Mouse (Mus musculus) forebrain, embryonic 13.5 days (tissue): Measurements from ENCODE around the gene Rcbtb2. TPM values are rescaled to one million over a fixed set of nuclear protein-coding genes. Genes with fewer than 3 reads are reported as not detected.

ENCODE experiments used
- ATAC-seq: fragments of 200-750 bp; cut with Nextera tagmentation; 2 replicates; pipeline ENCODE4 v1.8.0; 2017
- H3K27ac ChIP-seq: fragments of 300-500 bp; sonication (generic); 2 replicates; pipeline ENCODE4 v1.5.1; 2015; ENCODE audit warnings: inconsistent platforms, mild to moderate bottlenecking, moderate library complexity
- H3K27me3 ChIP-seq: fragments of 300-500 bp; sonication (generic); 2 replicates; pipeline ENCODE4 v1.6.1; 2015; ENCODE audit warnings: mild to moderate bottlenecking, inconsistent platforms
- H3K36me3 ChIP-seq: fragments of 300-500 bp; sonication (generic); 2 replicates; pipeline ENCODE4 v1.6.1; 2015; ENCODE audit warnings: mild to moderate bottlenecking, inconsistent platforms; ENCODE audit not compliant: poor library complexity, severe bottlenecking
- H3K4me1 ChIP-seq: fragments of 300-500 bp; sonication (generic); 2 replicates; pipeline ENCODE4 v1.6.1; 2015; ENCODE audit warnings: inconsistent platforms
- H3K4me2 ChIP-seq: fragments of 300-500 bp; sonication (generic); 2 replicates; pipeline ENCODE4 v1.6.1; 2015; ENCODE audit warnings: inconsistent platforms, mild to moderate bottlenecking, moderate library complexity
- H3K4me3 ChIP-seq: fragments of 300-500 bp; sonication (generic); 2 replicates; pipeline ENCODE4 v1.5.1; 2015; ENCODE audit warnings: mild to moderate bottlenecking, inconsistent platforms
- H3K9ac ChIP-seq: fragments of 300-500 bp; sonication (generic); 2 replicates; pipeline ENCODE4 v1.6.1; 2015; ENCODE audit warnings: mild to moderate bottlenecking, inconsistent platforms
- H3K9me3 ChIP-seq: fragments of 300-500 bp; sonication (generic); replicated peaks from 2 replicates; pipeline ENCODE4 v1.6.1; 2016; ENCODE audit warnings: inconsistent platforms
- WGBS: fragments of 180-500 bp; shearing (Covaris S2); methylation state at CpG from one replicate; pipeline ENCODE4 v1.1.7; 2015; 5-methylcytosine and 5-hydroxymethylcytosine counted together
- polyA plus RNA-seq: library from polyadenylated mRNA; unstranded; fragments of >200 nt; fragmentation: Nextera tagmentation; extraction: Ambion mirVana; gene quantifications from 2 replicates; pipeline ENCODE4 v1.2.1, GENCODE M21; 2015

Gene Rcbtb2
- polyA plus RNA-seq, 1 experiment from 2014 or later: 111 TPM

DNA sequence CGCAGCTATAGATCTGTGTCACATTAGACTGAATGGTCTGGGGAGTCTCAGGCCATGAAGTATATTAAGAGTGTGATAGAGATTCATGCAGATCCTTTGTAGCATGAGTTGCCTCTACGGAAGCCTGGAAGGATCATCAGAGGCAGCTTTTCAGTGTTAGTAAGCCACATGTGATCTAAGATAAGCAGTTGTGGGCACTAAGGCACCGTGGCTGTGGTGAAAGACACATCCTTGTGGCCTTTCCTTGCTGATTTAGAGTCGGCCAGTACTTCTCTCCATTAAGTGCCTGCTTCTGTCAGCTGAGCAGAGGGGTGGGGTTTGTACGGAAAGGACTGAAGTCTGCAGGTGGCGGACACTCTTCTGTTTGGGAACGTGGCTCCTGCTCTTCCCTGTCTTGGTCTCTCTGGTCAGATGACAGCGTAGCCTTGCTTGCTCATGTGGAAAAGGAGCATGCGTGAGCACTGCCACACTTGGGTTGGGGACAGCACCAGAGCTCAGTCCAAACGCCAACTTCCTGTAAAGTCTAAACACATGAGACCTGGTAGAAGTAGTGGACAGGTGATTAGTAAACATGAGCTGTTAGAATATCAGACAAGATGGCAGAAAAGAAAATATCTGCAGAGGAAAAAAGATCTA is 40.6 kb downstream of the Rcbtb2 start:
- Histone ChIP-seq H3K36me3 (peaks cover 85% of the 10 kb centered on the region), H3K4me1 (no peaks in the 10 kb centered on the region)

DNA sequence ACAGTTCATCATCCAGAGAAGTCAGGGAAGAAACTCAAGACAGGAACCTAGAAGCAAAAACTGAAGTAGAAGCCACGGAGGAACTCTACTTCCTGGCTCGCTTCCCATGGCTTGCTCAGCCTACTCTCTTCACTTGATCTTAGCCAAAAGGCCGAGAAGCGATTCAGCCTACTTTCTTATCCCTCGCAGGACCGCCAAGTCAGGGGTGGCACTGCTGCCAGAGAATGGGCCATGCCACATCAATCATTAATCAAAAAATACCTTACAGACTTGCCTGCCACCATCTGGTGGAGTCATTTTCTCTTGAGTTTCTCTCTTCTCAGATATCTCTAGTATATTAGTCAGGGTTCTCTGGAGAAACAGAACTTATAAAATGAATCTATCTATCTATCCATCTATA is 42.3 kb downstream of the Rcbtb2 start:
- Histone ChIP-seq H3K4me2 (no peak overlapping the region), H3K4me3 (no peak overlapping the region), H3K27ac (no peak overlapping the region), H3K9me3 (no peaks in the 10 kb centered on the region), H3K9ac (no peak overlapping the region), H3K27me3 (no peaks in the 10 kb centered on the region), H3K4me1 (no peaks in the 10 kb centered on the region), H3K36me3 (peaks cover 84% of the 10 kb centered on the region)
- 94% methylated on average over 6 of the region's 6 CpGs for WGBS
- ATAC-seq: no peak

More for the DNA sequence above, 40.6 kb downstream of the Rcbtb2 start:
- Histone ChIP-seq H3K4me3 (no peak overlapping the region), H3K4me2 (no peak overlapping the region), H3K9ac (no peak overlapping the region), H3K9me3 (no peaks in the 10 kb centered on the region), H3K27me3 (no peaks in the 10 kb centered on the region), H3K27ac (no peak overlapping the region)
- no peak for ATAC-seq
- WGBS: 88% methylated on average over 10 of the region's 10 CpGs

GRCm38 (mm10) chr14:73168605-73169004 is 45.8 kb downstream of the Rcbtb2 start:
- no peak overlapping the region for H3K4me2 ChIP-seq
- H3K9ac ChIP-seq: no peak overlapping the region
- H3K36me3 ChIP-seq: peaks cover 75% of the 10 kb centered on the region
- no peak overlapping the region for H3K4me3 ChIP-seq
- H3K27ac ChIP-seq: no peak overlapping the region
- 94% methylated on average over 6 of the region's 6 CpGs for WGBS
- H3K9me3 ChIP-seq: no peaks in the 10 kb centered on the region
- H3K27me3 ChIP-seq: no peaks in the 10 kb centered on the region
- no peak for ATAC-seq
- H3K4me1 ChIP-seq: peaks cover 2% of the 10 kb centered on the region

DNA sequence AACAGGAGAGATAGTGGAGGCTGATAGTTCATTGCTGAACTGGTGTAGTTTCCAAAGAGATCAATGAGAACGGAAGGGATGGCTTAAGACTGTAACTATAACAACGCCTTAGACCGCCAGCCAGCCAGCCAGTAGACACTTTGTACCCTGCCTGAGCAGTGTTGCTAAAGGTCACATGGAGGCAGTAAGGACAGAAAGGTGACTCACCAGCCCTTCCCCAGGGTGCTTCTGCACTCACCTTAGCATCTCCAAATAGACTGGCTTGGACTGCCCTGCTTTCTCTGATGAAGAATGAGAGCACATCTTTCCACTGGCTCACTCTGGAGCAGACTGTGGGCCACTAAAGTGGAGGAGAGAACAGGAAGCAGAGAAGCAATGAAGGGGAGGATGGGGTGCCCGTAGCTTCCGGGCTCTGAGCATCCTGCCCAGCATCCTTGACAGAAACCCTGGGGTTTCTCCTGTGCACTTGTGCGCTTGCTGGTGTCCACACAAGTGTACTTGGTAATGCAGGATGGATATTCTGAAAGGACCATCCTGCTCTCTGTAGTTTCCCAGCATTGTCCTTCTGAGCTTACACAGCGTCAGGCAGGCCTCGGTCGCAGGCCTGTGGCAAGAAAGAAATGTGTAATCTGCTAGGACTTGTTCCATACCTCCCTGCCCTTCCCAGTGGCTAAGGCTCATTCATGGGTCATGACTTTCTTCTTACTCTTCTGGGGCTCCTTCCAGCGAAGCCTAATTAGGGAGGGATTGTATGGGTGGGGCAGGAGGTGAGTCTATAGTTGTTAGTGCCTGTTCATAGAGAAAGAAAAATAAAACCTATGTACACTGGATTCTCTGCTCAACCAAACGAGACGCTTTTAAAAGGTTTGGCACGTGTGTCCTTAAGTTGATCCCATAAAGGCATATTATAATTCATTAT is 47.3 kb downstream of the Rcbtb2 start:
- ATAC-seq: no peak
- 72% methylated on average over 13 of the region's 13 CpGs for WGBS
- Histone ChIP-seq H3K9me3 (no peaks in the 10 kb centered on the region), H3K4me2 (no peak overlapping the region), H3K9ac (no peak overlapping the region), H3K4me3 (no peak overlapping the region), H3K27ac (no peak overlapping the region), H3K36me3 (peaks cover 68% of the 10 kb centered on the region), H3K4me1 (peaks cover 17% of the 10 kb centered on the region), H3K27me3 (no peaks in the 10 kb centered on the region)

- Histone ChIP-seq H3K4me2 (no peak overlapping the region), H3K27me3 (no peaks in the 10 kb centered on the region), H3K9ac (no peak overlapping the region), H3K27ac (no peak overlapping the region), H3K36me3 (peaks cover 73% of the 10 kb centered on the region), H3K4me3 (no peak overlapping the region), H3K9me3 (no peaks in the 10 kb centered on the region), H3K4me1 (peaks cover 22% of the 10 kb centered on the region)
- 49% methylated on average over 12 of the region's 12 CpGs for WGBS
- ATAC-seq: peak; percentile 44; the same call in 1 of the 2 replicates
Observed at GRCm38 (mm10) chr14:73172196-73173011, 49.6 kb downstream of the Rcbtb2 start.

GRCm38 (mm10) chr14:73173662-73174061 is 50.8 kb downstream of the Rcbtb2 start:
- 81% methylated on average over 11 of the region's 11 CpGs for WGBS
- H3K27ac ChIP-seq: peak overlapping the region; percentile 78
- H3K9ac ChIP-seq: no peak overlapping the region
- ATAC-seq: no peak; the same call in 1 of the 2 replicates
- H3K4me2 ChIP-seq: no peak overlapping the region
- H3K9me3 ChIP-seq: no peaks in the 10 kb centered on the region
- peaks cover 22% of the 10 kb centered on the region for H3K4me1 ChIP-seq
- no peak overlapping the region for H3K4me3 ChIP-seq
- H3K36me3 ChIP-seq: peaks cover 74% of the 10 kb centered on the region
- H3K27me3 ChIP-seq: no peaks in the 10 kb centered on the region

- Histone ChIP-seq H3K4me1 (peaks cover 22% of the 10 kb centered on the region), H3K36me3 (peaks cover 78% of the 10 kb centered on the region), H3K9ac (no peak overlapping the region), H3K4me3 (no peak overlapping the region), H3K27ac (peak overlapping the region; percentile 78), H3K27me3 (no peaks in the 10 kb centered on the region), H3K9me3 (no peaks in the 10 kb centered on the region), H3K4me2 (no peak overlapping the region)
- 64% methylated on average over 7 of the region's 7 CpGs for WGBS
- peak; percentile 67 for ATAC-seq
Observed at GRCm38 (mm10) chr14:73174091-73174995, 51.5 kb downstream of the Rcbtb2 start.

GRCm38 (mm10) chr14:73175031-73175430 is 52.2 kb downstream of the Rcbtb2 start:
- Histone ChIP-seq H3K4me1 (peaks cover 22% of the 10 kb centered on the region), H3K27ac (peak overlapping the region; percentile 78), H3K9ac (no peak overlapping the region), H3K4me3 (no peak overlapping the region), H3K36me3 (peaks cover 72% of the 10 kb centered on the region), H3K4me2 (no peak overlapping the region), H3K9me3 (no peaks in the 10 kb centered on the region), H3K27me3 (no peaks in the 10 kb centered on the region)
- WGBS: 94% methylated on average over 1 of the region's 1 CpGs
- no peak for ATAC-seq

DNA sequence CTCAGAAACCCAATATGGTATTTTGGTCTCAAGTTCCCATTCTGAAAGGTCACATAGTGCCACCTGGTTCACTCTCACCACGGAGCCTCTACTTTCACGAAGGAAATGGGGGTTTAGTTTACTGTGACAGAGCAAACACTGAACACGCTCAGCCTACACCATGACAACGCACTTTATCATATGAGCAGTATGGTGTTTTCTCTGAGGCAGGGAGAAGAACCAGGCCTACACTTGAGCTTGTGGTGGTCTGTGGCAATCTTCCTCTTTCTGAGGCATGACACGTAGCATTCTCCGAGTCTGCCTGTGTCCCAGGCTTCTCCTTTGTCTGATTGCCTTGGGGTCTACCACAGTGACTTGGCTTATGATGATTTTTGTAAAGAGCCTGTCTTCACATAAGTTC is 53.0 kb downstream of the Rcbtb2 start:
- H3K9ac ChIP-seq: no peak overlapping the region
- H3K4me1 ChIP-seq: peaks cover 27% of the 10 kb centered on the region
- H3K4me2 ChIP-seq: no peak overlapping the region
- no peak overlapping the region for H3K27ac ChIP-seq
- H3K4me3 ChIP-seq: no peak overlapping the region
- ATAC-seq: no peak
- 94% methylated on average over 6 of the region's 6 CpGs for WGBS
- peaks cover 71% of the 10 kb centered on the region for H3K36me3 ChIP-seq
- no peaks in the 10 kb centered on the region for H3K27me3 ChIP-seq
- no peaks in the 10 kb centered on the region for H3K9me3 ChIP-seq

DNA sequence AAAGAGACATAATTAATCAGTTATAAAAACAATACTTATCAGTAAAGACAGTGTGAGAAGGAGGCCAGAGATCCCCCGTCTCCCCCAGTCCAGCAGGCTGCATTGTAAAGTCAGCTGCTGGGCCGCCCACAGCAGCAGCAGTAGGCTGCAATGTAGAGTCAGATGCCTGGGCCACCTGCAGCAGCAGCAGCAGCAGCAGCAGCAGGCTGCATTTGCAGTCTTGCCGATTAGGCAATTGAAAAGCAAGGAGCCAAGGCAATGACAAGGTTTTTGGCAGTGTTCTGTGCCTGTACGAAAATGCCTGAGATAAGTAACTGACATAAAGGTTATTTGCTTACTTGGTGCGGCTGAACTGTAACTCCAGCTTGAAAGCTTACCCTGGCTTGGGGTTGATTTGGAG is 53.4 kb downstream of the Rcbtb2 start:
- no peak overlapping the region for H3K4me2 ChIP-seq
- no peaks in the 10 kb centered on the region for H3K9me3 ChIP-seq
- no peak for ATAC-seq
- peaks cover 30% of the 10 kb centered on the region for H3K4me1 ChIP-seq
- WGBS: 88% methylated on average over 5 of the region's 5 CpGs
- peaks cover 68% of the 10 kb centered on the region for H3K36me3 ChIP-seq
- no peaks in the 10 kb centered on the region for H3K27me3 ChIP-seq
- no peak overlapping the region for H3K4me3 ChIP-seq
- H3K27ac ChIP-seq: no peak overlapping the region
- H3K9ac ChIP-seq: no peak overlapping the region

DNA sequence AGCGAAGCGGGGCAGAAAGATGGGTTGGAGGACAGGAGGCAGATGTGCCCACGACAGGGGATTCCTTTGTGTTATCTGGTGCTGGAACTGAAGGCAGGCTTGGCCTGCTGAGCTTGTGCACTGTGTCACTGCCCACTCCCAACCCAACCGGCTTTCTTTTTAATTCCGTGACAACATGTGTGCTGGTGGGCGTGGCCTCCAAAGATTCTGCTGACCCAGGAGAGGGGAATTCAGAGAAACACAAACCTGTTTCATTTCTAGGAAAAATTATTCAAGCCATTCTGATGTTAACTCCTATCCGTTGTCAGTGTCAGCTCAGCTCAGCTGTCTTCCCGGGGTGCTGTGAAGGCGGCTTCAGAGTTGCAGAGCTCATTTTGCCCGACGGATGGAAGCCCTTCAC is 55.1 kb downstream of the Rcbtb2 start:
- Histone ChIP-seq H3K9ac (no peak overlapping the region), H3K4me3 (no peak overlapping the region), H3K27ac (no peak overlapping the region), H3K27me3 (no peaks in the 10 kb centered on the region), H3K36me3 (peaks cover 70% of the 10 kb centered on the region), H3K4me2 (no peak overlapping the region), H3K4me1 (peaks cover 31% of the 10 kb centered on the region), H3K9me3 (no peaks in the 10 kb centered on the region)
- ATAC-seq: no peak
- WGBS: 91% methylated on average over 11 of the region's 11 CpGs
